Mouse (Mus musculus): Measurements from ENCODE around the gene Rph3al. TPM values are rescaled to one million over a fixed set of nuclear protein-coding genes. Genes with fewer than 3 reads are reported as not detected.

Gene Rph3al
- polyA plus RNA-seq, 1 experiment, result 3.8 TPM

DNA sequence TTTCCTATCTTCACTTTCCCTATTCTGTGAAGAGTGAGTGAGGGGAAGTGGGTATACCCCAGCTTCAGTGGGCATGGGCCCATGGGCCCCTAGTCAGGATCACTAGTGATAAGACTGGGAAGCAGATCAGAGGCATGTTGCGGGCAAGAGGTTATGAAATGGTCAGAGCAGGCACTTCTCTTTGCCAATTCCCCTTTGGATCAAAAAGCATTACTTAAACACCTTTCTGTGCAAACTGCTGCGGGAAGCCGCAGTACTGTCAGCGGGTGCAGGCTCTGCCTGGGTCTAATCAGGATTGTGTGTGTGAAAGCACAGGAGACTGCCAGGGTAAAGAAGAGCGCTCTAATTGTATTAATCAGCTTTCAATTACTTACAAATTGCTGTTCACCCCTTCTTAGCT lies 67.8 kb downstream of the Rph3al start:
- TF ChIP-seq POLR2A (IDR thresholded peaks at IDR 0.05; ENCODE audit: low read depth, low read length), result no peak
- no peak for TF ChIP-seq CTCF (IDR thresholded peaks at IDR 0.05; ENCODE audit: extremely low read depth, insufficient read depth, insufficient read length, insufficient replicate concordance)
- Histone ChIP-seq H3K27ac (ENCODE audit: insufficient read depth, low read length) (no peak overlapping the region), H3K36me3 (ENCODE audit: control insufficient read depth, insufficient read depth, low read length) (0 out of 2 replicates have a peak, but pooled peaks cover 1% of the 10 kb centered on the region), H3K4me3 (ENCODE audit: extremely low read depth, insufficient read depth, insufficient read length) (no peak overlapping the region), H3K4me1 (ENCODE audit: control insufficient read depth, insufficient read depth, insufficient read length) (no peaks in the 10 kb centered on the region), H3K27me3 (ENCODE audit: control insufficient read depth, insufficient read depth, low read length) (no peaks in the 10 kb centered on the region)
- DNase-seq (ENCODE audit: low read depth in 1 of 2, low spot score in 2 of 2), result no peak
- 96% methylated on average over 5 of the region's 5 CpGs for WGBS

DNA sequence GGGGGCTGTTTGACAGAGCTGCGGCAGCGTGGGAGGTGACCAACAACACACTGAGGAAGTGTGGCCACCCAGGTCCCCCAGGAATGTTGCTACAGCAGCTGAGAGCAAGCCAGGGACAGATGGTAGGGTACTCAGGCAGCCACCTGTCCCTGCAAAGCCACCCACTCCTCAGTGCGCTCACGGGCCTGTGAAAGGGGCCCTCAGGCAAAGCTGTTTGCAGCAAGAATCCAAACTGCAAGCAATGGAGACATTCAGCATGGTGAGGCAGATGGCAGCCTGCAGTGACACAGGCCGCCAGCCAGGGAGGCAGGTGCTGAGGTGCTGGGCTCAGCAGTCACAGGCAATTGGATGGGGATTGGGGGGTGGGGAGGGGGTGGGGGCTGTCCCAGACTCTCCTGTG lies 68.3 kb downstream of the Rph3al start:
- no peak for DNase-seq (ENCODE audit: low read depth in 1 of 2, low spot score in 2 of 2)
- Histone ChIP-seq H3K36me3 (ENCODE audit: control insufficient read depth, insufficient read depth, low read length) (0 out of 2 replicates have a peak, but pooled peaks cover 1% of the 10 kb centered on the region), H3K27me3 (ENCODE audit: control insufficient read depth, insufficient read depth, low read length) (no peaks in the 10 kb centered on the region), H3K27ac (ENCODE audit: insufficient read depth, low read length) (no peak overlapping the region), H3K4me1 (ENCODE audit: control insufficient read depth, insufficient read depth, insufficient read length) (no peaks in the 10 kb centered on the region), H3K4me3 (ENCODE audit: extremely low read depth, insufficient read depth, insufficient read length) (no peak overlapping the region)
- no peak for TF ChIP-seq POLR2A (IDR thresholded peaks at IDR 0.05; ENCODE audit: low read depth, low read length)
- no peak for TF ChIP-seq CTCF (IDR thresholded peaks at IDR 0.05; ENCODE audit: extremely low read depth, insufficient read depth, insufficient read length, insufficient replicate concordance)
- 91% methylated on average over 5 of the region's 5 CpGs for WGBS

DNA sequence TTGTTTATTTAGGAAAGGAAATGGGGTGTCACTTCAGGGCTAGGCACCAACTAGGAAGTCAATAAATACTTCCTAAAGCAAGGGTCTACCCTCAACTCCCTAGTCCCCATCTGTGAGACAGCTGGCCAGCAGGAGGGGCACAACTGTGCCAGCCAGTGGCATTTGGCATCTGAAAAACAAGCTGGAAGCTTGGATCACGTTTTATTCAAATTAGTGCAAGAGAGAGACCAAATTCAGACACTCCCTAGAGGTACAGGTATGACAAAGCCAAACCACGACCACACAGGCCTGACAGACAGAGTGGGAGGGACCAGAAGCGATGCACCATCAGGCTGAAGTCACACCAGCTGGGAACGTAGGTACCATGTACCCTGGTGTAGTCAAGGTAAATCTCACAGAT lies 71.4 kb downstream of the Rph3al start:
- no peak for DNase-seq (ENCODE audit: low read depth in 1 of 2, low spot score in 2 of 2)
- TF ChIP-seq CTCF (IDR thresholded peaks at IDR 0.05; ENCODE audit: extremely low read depth, insufficient read depth, insufficient read length, insufficient replicate concordance), result no peak
- TF ChIP-seq POLR2A (IDR thresholded peaks at IDR 0.05; ENCODE audit: low read depth, low read length), result no peak
- Histone ChIP-seq H3K27me3 (ENCODE audit: control insufficient read depth, insufficient read depth, low read length) (no peaks in the 10 kb centered on the region), H3K36me3 (ENCODE audit: control insufficient read depth, insufficient read depth, low read length) (no peaks in the 10 kb centered on the region), H3K4me3 (ENCODE audit: extremely low read depth, insufficient read depth, insufficient read length) (no peak overlapping the region), H3K27ac (ENCODE audit: insufficient read depth, low read length) (no peak overlapping the region), H3K4me1 (ENCODE audit: control insufficient read depth, insufficient read depth, insufficient read length) (no peaks in the 10 kb centered on the region)
- 48% methylated on average over 4 of the region's 4 CpGs for WGBS

DNA sequence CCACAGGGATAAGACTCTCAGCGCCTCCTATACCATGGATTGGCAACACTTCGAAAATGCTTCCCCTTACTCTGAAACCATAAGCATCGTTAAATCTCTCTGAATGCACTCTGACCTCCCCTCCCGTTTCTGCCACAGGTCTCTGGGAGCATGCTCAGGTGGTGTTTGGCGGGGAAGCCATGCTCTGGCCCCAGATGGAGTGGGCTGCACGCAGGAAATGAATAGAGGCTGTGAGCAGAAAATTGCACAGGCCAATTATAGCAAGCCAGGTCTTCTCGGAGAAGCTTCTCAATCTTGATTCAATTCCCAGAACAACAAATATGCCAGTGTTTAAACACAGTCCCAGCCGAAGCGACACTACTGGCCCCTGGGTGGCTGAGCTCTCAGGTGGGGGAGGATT lies 72.4 kb downstream of the Rph3al start:
- Histone ChIP-seq H3K4me3 (ENCODE audit: extremely low read depth, insufficient read depth, insufficient read length) (no peak overlapping the region), H3K4me1 (ENCODE audit: control insufficient read depth, insufficient read depth, insufficient read length) (no peaks in the 10 kb centered on the region), H3K27me3 (ENCODE audit: control insufficient read depth, insufficient read depth, low read length) (no peaks in the 10 kb centered on the region), H3K36me3 (ENCODE audit: control insufficient read depth, insufficient read depth, low read length) (no peaks in the 10 kb centered on the region), H3K27ac (ENCODE audit: insufficient read depth, low read length) (no peak overlapping the region)
- DNase-seq (ENCODE audit: low read depth in 1 of 2, low spot score in 2 of 2), result no peak
- no peak for TF ChIP-seq POLR2A (IDR thresholded peaks at IDR 0.05; ENCODE audit: low read depth, low read length)
- WGBS, result 72% methylated on average over 9 of the region's 9 CpGs

DNA sequence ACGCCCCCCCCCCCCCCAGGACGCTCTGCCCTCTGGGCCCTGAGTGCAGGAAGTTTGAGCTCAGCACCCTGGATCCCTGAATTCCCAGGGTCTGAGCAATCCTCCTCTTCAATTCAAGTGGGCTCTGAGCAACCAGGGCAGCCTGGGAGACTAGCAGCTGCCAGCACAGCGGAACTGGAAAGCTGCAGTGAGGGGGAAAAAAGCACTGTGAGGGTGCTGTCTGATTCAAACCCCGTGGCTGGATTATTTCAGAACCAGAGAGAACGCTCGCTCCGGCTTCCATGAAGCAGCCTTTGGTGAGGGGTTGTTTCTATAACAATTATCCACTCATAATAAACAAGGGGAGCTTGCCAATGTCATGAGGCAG lies 73.0 kb downstream of the Rph3al start:
- DNase-seq (ENCODE audit: low read depth in 1 of 2, low spot score in 2 of 2), result no peak
- WGBS, result 85% methylated on average over 7 of the region's 7 CpGs
- TF ChIP-seq POLR2A (IDR thresholded peaks at IDR 0.05; ENCODE audit: low read depth, low read length), result no peak
- TF ChIP-seq CTCF (IDR thresholded peaks at IDR 0.05; ENCODE audit: extremely low read depth, insufficient read depth, insufficient read length, insufficient replicate concordance), result no peak
- Histone ChIP-seq H3K27ac (ENCODE audit: insufficient read depth, low read length) (no peak overlapping the region), H3K27me3 (ENCODE audit: control insufficient read depth, insufficient read depth, low read length) (no peaks in the 10 kb centered on the region), H3K4me3 (ENCODE audit: extremely low read depth, insufficient read depth, insufficient read length) (no peak overlapping the region), H3K4me1 (ENCODE audit: control insufficient read depth, insufficient read depth, insufficient read length) (no peaks in the 10 kb centered on the region), H3K36me3 (ENCODE audit: control insufficient read depth, insufficient read depth, low read length) (no peaks in the 10 kb centered on the region)

DNA sequence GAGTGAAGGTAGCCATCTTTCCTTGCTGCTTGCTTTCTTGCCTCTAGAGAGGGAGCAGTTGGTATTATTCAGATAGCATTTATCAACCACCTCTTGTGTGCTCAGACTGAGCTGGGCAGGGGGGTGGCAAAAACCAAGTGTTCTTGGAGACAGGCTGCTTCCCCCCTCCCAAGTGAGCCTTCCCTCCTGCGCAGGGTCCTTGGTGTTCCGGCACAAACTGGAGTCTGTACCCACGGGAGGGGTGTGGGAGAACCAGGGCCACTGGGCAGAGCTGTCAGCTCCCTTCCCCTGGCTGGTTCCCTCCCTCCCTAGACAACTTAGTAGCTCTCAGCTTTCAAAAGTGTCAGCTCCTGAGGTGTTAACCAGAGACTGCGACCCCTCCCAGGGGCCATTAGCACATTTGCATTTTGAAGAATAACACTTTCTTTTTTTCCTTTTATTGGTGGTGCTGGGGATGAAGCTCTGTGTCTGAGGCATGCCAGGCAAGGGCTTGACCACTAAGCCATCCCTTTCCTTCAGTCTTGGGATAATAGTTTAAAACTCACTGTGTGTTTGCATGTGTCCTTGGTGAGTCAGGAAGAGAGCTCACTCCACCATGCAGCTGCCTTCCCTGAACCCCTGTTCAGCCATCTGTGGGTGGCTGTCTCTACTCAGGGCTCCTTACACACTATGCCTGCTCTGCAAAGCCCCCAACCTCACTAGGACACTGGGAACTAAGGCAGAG lies 73.5 kb downstream of the Rph3al start:
- TF ChIP-seq POLR2A (IDR thresholded peaks at IDR 0.05; ENCODE audit: low read depth, low read length) (no peak), CTCF (IDR thresholded peaks at IDR 0.05; ENCODE audit: extremely low read depth, insufficient read depth, insufficient read length, insufficient replicate concordance) (no peak)
- no peaks in the 10 kb centered on the region for H3K36me3 ChIP-seq (ENCODE audit: control insufficient read depth, insufficient read depth, low read length)
- 80% methylated on average over 4 of the region's 4 CpGs for WGBS
- no peak overlapping the region for H3K4me3 ChIP-seq (ENCODE audit: extremely low read depth, insufficient read depth, insufficient read length)
- H3K4me1 ChIP-seq (ENCODE audit: control insufficient read depth, insufficient read depth, insufficient read length), result no peaks in the 10 kb centered on the region
- no peaks in the 10 kb centered on the region for H3K27me3 ChIP-seq (ENCODE audit: control insufficient read depth, insufficient read depth, low read length)
- no peak overlapping the region for H3K27ac ChIP-seq (ENCODE audit: insufficient read depth, low read length)
- no peak for DNase-seq (ENCODE audit: low read depth in 1 of 2, low spot score in 2 of 2)

DNA sequence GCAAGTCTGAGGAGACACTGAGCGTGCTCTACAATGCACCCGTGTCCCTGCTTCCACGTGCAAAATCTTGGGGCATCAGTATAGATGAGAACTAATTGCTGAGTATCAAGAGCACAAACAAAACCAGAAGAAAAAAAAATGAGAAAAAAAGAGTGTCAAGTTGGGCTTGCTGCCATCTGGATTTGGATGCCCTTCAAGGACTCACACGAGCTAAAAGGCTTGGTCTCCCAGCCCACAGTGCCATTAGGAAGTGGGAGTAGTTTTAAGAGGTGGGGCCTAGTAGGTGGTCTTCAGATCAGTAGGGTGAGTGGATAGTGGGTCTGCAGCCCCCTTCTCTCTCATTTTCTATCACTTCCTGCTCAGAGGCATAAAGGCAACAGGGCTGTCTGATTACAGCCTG lies 75.8 kb downstream of the Rph3al start:
- H3K4me1 ChIP-seq (ENCODE audit: control insufficient read depth, insufficient read depth, insufficient read length), result no peaks in the 10 kb centered on the region
- H3K36me3 ChIP-seq (ENCODE audit: control insufficient read depth, insufficient read depth, low read length), result no peaks in the 10 kb centered on the region
- H3K4me3 ChIP-seq (ENCODE audit: extremely low read depth, insufficient read depth, insufficient read length), result no peak overlapping the region
- no peaks in the 10 kb centered on the region for H3K27me3 ChIP-seq (ENCODE audit: control insufficient read depth, insufficient read depth, low read length)
- TF ChIP-seq CTCF (IDR thresholded peaks at IDR 0.05; ENCODE audit: extremely low read depth, insufficient read depth, insufficient read length, insufficient replicate concordance) (no peak), POLR2A (IDR thresholded peaks at IDR 0.05; ENCODE audit: low read depth, low read length) (no peak)
- H3K27ac ChIP-seq (ENCODE audit: insufficient read depth, low read length), result no peak overlapping the region
- no peak for DNase-seq (ENCODE audit: low read depth in 1 of 2, low spot score in 2 of 2)
- 83% methylated on average over 4 of the region's 4 CpGs for WGBS
